Mouse (Mus musculus): ENCODE results near the gene Ahctf1.
"Not testable (repeated sequence)": the region's sequence is repeated elsewhere in the genome, so short reads cannot be mapped to it uniquely, and the experiment has no call there.

The Ahctf1 gene

DNA sequence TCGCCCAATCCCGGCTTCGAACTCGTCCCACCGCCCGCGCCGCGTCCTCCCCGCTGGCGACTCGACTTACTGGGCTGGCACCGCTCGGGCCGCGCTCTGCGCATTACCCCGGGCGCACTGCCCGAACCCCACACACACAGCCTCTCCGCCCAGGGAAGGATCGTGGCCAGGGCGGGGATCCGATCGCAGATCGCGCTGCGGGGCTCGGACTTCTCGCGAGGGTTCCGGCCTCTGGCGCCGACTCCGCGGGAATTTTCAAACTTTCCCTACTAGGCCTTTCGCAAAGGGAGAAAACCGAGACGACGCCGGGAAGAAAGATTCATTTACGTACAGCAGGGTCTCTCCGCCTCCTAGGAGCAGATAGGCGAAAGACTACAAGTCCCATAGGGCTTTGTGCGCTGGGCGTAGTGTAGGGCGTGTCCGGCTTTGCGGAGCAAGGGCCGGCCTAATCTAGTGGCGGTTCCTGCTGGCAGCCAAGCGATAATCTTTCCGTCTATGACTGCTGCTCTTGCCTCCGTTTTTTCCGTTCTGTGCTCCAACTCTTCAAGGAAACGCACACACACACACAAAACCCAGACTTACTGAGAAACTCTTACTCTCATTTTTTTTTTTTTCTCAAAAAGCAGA, at the start of gene Ahctf1:
Gene Ahctf1 (minus strand): TSS at position 168 of the 627 bp plus-strand sequence.
- peak; percentile 98 for DNase-seq (ENCODE audit: low spot score)

DNA sequence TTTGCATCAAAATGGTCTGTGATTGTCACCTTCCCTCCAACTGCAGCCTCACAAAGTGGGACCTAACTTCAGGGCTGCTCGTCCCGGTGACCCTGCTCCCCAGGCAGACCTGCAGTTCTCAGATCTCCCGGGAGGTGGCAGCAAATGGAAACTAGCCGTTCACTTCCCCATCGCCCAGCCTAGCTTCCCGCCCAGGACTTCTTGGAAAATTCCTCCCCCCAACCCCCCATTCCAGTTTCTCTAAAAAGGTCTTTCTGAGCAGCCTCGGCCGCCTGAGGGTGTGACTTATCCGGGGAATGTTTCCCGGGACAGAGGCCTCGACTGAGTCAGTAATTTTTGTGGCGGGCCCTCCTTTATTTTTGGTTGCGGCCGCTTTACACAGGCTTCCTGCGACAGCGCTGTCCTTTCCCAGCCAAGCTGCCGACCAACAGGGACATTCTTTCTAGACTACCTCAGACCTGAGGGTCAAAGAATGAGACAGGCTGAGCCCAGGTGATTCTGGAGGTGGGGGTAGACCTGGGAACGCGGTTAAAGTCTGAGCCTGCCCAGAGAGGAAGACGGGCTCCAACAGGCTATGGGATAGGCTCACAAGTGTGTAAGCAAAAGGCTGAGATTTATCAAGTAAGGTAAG, 44.4 kb upstream of the Ahctf1 start:
- DNase-seq (ENCODE audit: low spot score): peak; percentile 76

DNA sequence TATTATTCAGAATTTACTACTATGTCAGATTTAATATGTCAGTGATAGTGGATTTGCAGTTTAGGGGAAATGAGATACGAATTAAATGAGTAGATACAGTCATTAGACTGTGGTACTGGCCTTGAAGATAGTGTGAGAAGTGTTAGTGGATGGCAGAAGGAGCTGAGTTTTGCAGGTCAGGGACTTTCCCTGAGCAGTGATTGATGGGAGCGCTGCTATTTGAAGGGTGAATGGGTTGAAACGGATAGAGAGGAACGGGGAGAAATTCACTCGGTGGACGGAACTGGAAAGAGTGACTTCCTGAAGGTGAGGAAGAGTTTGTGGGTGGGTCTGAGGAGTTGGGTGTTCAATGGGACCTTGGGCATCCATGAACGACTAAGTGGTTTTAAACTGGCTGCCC, 43.7 kb upstream of the Ahctf1 start:
- no peak for DNase-seq (ENCODE audit: low spot score)

DNA sequence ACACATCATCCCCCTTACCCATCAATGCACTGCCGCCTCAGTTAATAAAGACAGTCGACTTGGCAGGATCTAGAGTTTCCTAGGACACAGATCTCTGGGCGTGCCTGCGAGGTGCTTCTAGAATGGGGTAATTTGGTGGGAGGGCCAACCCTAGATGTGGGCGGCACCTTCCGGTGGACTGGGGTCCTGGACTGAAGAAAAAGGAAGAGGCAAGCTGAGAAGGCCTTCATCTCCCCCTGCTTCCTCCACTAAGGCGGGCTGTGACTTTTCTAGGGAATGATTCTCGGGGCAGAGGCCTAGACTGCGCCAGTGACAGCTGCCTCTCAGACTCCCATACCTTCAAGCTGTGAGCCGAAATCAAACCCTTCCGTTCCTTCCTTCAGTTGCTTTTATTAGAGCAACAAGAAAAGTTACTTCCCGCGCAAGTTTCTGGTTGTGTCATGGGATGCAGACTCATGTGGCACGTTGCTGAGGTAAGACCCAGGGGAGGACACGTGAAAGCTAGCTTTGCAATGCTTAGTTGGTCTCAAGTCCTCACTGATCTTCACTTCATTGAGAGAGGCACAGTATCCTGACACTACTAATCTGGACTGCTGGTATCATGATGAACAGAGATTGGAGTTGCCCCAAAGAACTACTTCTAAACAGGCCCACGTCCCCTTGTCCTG, 42.5 kb upstream of the Ahctf1 start:
- no peak for DNase-seq (ENCODE audit: low spot score)

DNA sequence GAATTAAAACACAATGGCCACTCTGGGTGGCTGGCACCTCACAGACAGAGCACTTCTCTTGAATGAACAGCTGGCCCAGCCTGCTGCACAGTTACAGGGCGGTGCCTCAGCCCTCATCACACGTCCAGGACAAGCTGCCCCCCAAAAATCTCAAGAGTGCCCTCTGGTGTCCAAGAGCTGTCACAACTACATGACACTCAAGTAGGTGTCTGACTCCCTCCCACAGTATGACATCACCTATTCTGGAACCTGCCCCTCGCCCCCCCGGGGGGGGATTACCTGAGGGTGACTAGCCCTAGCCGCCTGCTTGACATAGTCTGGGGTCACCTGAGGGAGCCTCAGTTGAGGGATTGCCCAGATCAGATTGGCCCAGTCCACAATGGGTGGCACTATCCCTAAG, 41.4 kb upstream of the Ahctf1 start:
- DNase-seq (ENCODE audit: low spot score): peak; percentile 57

DNA sequence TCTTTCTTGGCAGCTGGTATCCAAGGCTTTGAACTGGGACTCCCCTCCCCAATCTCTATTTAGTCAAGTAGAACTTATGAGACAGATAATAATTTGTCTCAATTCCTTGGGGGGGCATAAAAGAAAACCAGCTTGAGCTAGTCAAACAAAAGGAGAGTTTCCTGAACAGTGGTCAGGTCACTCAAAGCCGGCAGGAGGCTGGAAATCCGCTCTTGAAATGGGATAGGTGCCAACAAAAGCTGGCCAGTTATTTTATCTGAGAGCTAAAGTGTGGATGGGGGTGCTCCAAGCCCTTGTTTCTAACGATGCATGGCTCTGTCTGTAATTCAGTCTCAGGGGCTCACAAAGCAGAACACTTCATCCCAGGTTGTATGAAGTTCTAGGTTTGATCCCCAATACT, 40.5 kb upstream of the Ahctf1 start:
- no peak for DNase-seq (ENCODE audit: low spot score)

DNA sequence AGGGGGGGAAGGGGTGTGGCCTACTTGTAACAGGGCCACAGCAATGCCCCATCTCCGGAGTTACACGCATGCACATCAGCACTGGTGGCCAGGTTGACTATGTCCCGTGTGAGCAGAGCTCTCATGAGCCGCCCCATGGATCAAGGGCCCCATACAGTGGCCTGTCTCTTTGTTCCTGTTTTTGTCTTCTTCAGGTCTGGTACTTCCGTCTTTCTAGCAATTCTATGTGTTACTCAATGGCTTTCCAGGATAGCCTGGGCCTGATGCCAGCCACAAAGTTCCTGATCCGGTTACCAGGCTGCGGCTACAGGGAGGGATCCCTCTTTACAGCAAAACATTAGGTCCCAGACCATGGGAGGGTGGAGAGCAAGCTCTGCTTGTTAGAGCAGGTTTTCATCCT, 39.1 kb upstream of the Ahctf1 start:
- no peak for DNase-seq (ENCODE audit: low spot score)

DNA sequence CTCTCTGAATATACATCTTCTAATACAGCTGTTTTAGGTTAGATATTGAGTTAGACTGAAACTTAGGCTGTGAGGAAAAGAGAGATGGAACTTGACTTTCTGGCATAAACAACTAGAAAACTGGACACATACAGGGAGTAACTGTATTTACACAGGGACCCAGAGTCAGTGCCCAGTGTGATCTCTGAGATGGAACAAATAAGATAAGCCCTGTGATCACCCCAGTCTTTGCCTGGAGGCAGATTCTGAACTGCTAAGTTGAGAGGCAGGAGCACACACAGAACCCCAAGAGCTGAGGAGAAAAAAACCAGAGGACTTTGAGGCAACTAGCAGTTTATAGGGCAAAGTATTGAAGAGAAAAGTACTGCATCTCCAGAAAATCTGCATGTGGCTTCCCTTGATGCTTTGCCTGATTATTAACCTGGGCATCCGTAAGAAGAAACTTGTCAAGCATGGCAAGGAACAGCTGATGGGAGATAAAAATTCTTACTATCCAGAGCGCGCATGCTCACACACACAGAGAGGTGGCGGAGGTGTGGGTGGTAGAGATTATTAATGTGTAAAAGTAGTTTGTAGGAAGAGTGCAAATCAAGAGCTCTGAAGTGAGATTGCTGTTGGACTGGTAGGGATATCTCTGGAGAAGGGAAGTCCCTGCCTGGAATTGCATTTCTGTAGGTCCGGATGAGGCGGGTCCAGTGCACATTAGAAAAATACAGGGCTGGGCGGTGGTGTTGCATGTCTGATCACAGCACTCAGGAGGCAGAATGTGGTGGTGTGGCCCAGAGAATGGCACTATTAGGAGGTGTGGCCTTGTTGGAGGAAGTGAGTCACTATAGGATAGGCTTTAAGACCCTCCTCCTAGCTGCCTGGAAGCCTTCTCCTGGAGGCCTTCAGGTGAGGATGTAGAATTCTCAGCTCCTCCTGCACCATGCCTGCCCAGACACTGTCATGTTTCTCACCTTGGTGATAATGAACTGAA, 33.2 kb upstream of the Ahctf1 start:
- DNase-seq (ENCODE audit: low spot score): no peak

DNA sequence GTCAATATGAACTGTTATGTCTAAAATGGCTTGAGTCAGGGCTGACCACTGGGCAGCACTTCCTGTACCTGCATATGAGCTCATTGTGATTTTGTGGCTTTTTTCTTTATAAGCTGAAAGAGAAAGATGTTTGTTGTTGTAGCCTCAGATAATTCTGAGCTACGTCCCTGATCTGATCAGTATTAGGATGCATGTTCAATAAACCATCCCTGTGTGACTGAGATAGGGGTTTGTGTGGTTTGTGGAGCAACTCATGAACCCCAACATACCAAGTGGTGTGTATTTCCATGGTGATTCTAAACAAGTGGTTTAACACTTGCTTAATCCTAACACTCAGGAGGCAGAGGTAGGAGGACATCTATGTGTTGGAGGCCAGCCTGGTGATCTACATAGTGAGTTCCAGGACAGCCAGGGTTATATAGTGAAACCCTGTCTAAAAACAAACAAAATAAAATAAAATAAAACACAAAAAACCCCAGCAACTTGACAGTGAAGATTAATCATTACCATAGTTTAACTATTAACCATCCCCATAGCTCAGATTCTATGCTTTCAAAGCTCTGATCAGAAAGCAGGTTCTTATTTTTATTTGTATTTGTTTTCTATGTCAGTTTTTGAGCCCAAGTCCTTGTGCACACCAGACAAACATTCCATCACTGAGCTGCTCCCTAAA, 32.4 kb upstream of the Ahctf1 start:
- DNase-seq (ENCODE audit: low spot score): no peak

DNA sequence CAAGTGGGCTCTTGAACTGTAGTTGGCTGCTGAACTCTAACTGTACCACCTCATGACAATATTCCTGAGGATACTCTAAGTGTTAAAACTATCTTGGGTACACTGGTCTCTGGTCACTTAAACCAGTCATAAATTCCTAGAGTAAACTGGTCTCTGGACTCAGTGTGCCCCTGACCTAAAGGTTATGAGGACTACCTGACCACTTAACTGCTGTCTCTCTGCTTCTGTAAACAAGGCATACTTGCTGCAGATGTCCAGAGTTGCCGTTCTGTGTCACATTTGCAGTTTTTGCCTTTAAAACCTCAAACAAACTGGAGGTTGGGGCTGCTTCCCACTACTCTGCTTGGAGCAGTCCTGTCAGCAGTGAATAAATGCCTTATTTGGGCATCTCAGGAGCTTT, 30.1 kb upstream of the Ahctf1 start:
- no peak for DNase-seq (ENCODE audit: low spot score)

DNA sequence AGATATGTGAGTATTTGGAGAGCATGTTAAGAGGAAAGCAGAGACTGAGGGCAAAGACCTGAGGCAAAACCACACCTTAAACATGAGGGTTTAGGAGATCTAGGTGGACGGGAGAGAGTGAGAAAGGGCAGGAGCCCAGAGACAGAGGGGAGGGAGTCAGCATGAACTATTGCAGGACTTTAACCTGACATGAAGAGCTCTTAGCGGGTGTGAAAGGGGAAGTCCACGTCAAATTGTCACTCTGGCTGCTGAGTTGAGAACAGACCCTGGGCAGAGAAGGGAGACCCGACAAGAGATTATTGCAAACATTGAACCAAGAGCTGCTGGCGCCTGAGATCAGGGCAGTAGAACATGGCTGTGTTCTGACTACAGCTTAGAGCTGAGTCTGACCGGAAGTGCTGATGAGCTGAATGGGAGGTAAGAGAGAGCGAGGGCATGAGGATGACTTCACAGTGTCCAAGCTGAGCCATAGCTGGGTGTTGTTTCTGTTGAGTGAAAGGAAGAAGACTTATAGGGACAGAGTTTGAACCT, 29.3 kb upstream of the Ahctf1 start:
- no peak for DNase-seq (ENCODE audit: low spot score)

DNA sequence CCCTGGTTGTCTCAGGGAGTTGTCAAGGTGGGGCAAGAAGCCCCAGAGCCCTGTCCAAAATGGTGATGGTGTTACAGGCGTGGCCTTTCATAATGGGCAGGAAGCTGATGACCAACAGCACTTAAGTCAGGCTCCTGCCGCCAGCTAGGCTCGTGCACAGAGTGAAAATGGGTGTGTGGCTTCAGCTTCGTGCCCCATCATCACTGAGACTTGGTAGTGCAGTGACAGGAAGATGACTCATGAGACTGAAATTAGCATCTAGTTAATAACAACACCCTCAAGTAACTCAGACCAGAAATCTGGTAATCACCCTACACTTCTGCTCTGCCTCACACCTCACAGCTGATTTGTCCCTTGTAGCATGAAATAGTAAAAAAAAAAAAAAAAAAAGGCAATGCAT, 25.4 kb upstream of the Ahctf1 start:
- DNase-seq (ENCODE audit: low spot score): no peak

DNA sequence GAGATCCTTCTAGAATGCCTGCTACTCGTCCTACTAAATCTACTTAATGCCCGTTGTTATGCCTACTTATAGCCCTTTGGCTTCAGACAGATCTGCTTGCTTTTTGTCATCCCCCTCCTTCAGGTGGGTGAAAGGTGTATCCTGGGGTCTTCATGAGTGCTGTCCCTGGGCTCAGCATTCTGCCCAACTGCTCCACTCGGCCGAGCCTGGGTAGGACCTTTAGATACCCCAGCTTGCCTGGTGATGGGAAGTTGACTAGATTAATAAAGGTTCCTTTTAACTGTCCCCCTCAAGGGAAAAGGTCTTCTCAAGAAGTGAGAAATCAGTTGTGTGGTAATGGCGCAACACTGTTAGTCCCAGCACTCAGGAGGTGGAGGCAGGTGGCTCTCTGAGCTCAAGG, 24.6 kb upstream of the Ahctf1 start:
- DNase-seq (ENCODE audit: low spot score): no peak

DNA sequence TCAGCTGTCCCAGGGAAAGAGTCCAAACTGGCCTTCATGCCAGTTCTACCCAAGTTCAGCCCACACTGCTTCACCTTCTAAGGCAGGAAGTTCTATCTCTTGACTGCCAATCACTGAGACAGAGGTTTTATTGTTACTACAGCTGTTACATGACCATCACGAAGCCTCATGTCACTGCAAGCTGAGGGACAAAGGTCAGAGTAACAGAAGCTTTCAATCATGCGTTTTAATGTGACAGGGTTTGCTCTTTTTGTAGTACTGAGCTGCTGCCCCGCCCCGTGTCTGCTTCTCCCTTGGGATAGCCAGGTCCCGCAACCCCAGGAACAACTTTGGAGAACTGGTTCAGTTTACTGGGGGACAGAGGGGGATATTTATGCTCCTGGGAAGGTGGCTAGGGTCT, 21.1 kb upstream of the Ahctf1 start:
- DNase-seq (ENCODE audit: low spot score): no peak

DNA sequence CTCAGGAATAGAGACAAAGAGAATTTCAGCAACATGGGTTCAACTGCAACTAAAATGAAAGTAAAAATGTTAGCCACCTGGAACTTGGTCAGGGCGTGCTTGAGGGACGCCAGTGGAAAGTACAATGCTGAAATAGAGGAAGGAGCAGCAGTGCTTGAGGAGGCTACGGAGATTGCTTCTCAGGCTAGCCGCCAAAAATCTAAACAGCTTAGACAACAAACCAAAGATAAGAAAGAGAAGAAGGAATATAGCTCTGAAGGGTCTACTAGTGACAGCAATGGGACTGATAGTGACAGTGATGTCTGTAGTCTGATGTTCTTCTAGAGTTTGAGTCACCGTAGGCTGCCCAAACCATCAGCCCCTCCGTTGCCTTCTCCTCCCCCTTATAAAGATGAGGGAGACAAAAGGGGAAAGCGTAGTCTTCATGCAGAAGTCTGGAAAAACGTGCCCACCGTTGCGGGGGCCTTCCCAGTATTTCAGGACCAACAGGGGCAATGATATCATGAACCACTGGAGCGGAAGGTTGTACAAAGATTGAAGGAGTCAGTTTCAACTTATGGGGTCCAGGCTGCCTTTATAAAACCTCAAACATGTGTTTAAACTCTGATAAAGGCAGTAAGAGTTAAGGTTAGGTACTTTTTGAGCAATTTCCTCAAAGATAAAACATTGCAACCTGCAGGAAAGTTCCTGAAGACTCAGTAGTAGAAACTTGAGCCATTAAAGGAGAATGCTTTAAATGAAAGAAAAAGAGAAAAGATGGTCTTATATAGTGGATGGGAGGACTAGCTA, 15.2 kb upstream of the Ahctf1 start:
- not testable (repeated sequence) for DNase-seq (ENCODE audit: low spot score)

DNA sequence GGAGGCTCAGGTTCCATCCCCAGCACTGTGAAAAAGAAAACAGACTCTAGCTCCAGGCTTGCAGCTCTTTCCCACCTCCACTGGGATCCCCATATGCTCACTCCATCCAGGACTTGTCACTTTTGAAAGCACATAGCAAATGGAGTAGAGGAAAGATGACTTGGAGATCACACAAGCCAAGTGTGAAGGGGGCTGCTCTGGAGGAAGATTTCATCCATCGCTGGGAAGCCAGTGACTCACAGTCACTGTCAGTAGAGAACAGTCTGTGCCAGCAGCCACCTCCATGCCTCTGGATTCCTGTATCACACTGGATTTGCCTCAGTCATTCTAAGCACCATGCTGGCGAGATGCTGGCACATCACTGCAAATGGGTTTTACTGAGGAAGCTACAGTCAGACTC, 11.1 kb upstream of the Ahctf1 start:
- no peak for DNase-seq (ENCODE audit: low spot score)

DNA sequence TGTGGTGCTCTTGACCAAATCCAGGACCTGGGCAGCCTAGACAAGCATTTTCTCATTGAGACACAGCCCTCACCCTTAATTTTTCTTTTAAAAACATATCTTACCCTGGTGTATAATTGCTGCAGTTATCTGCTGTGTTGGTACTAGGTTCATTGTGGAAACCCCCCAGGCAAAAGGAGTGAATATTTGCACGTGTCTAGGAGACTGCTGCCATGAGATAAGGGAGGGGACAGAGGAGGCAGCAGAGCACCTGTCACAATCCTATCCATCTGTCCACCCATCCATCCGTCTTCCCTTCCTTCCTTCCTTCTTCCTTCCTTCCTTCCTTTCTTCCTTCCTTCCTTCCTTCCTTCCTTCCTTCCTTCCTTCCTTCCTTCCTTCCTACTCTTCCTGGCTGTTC, 9.9 kb upstream of the Ahctf1 start:
- DNase-seq (ENCODE audit: low spot score): no peak

DNA sequence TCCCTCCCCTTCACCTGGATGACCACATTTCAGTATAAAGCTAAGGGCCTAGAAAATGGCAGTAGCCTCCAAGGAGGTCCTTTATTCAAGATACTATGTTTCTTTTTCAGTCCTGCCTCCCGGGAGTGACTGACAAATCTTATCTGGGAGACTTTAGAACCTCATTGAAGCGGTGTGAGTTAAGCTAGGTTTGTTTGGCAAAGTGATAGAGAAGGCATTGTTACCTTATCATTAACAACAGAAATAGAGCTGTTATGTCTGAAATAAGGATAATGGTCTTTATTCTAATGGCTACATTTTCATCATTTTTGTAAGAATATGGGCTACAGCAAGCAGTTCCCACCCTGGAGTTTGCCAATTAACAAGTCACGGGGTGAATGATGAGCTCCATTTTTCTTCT, 4.8 kb upstream of the Ahctf1 start:
- DNase-seq (ENCODE audit: low spot score): peak; percentile 63

DNA sequence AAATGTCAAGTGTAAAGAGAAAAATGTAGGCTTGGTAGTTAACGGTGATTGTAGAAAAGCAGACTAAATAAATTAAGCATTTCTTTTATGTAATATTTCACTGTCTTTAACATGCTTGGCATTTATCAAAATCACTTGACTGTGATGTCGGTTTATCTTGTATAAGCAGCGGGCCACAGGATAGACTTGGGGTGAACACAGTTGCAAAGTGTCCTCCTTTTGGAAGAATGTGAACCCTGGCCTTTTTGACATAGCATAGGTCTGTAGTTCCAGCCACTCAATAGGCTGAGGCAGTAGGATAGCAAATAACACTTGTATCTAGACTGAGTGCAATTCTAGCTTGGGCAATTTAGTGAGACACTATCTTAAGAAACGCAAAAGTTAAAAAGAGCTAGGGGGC, 4.0 kb upstream of the Ahctf1 start:
- DNase-seq (ENCODE audit: low spot score): no peak

DNA sequence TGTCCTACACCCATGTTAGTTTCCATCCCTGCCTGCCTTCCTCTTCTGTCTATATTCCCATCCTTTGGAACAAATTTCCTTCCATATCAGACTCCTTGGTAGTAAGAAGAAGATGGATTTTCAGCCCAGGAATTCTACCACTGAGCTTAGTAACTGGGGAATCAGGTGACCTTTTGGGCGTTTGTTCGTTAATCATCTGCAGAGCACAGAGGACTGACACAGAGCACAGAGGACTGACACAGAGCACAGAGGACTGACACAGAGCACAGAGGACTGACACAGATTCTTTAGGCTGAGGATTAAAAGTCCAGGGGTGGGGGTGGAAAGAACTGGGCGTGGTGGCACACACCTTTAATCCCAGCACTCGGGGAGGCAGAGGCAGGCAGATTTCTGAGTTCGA, 2.3 kb upstream of the Ahctf1 start:
- no peak for DNase-seq (ENCODE audit: low spot score)
